Mouse (Mus musculus) layer of hippocampus, postnatal 10 days (tissue): Measurements from ENCODE around the gene Tbc1d2b. TPM values are rescaled to one million over a fixed set of nuclear protein-coding genes. Genes with fewer than 3 reads are reported as not detected.

Experiments used
- DNase-seq, 2 experiments: peaks; one replicate each; pipeline ENCODE4 v3.0.0; 2021; ENCODE audit warnings: low spot score in 2 of 2
- total RNA-seq, 2 experiments: library from RNA; stranded (reverse); gene quantifications; 2 replicates each; pipeline ENCODE4 v1.2.3; 2021

Tbc1d2b gene
- total RNA-seq, 2 experiments from 2014 or later = 12.9 to 14.3 TPM

DNA sequence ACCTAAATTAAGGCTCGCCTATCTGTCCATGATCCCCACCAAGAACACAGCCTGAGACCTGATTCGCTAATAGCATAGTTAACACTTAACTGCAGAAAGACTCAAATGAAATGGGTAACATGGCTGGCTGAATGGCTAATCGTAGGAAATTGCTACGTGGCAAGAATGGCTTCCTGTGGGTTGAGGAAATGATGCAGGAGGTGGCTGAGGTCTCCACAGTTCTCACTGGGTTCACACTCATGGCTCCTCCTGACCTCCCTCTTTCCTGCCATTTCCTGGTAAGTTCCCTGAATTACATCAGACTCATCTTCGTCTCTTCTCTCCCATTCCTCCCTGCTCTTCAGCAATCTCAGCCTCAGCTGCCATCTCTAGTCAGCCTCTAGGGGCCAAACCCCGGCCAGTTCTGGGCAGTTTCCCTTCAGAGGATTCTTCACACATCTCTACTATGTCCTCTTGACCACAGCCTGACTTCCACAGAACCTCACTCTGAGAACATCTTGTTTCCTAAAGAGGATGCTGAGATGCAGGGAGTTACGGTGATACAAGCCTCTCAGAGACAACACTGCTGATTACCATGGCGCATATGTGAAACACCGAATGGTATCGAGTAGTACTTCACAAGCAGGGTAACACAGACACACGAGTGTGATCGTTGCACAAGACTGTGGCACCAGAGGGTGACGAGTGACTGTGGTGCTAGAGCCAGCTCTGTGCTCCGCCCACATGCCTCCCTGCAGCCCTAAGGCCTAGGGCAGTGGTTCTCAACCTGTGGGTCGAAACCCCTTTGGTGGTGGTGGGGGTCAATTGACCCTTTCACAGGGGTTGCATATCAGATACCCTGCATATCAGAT is 26.1 kb downstream of the Tbc1d2b start:
- DNase-seq = no peak

- DNase-seq = no peak
Observed at GRCm38 (mm10) chr9:90242855-90243254, 27.7 kb downstream of the Tbc1d2b start.

GRCm38 (mm10) chr9:90242291-90242690 is 28.3 kb downstream of the Tbc1d2b start:
- DNase-seq = no peak

- peak; percentile 41 for DNase-seq
Observed at GRCm38 (mm10) chr9:90241618-90242017, 29.0 kb downstream of the Tbc1d2b start.

- DNase-seq = no peak
Observed at GRCm38 (mm10) chr9:90241041-90241440, 29.6 kb downstream of the Tbc1d2b start.

DNA sequence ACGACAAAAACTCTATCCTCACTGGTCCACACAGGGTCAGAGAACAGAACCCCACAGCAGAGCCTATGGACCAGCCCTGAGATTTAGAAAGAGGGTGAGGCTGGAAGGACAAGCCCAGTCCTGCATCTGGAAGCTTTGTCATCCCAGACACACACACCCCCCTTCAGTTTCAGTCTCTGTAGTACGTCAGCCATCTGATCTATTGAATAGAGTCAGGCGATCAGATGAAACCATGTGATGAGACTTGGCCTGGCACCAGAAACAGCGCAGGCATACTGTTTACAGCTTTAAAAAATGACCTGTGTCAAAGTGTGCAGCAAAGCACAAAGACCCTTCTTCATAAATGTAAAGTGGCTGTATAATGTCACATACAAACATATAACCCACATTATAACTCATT is 30.0 kb downstream of the Tbc1d2b start:
- no peak for DNase-seq

DNA sequence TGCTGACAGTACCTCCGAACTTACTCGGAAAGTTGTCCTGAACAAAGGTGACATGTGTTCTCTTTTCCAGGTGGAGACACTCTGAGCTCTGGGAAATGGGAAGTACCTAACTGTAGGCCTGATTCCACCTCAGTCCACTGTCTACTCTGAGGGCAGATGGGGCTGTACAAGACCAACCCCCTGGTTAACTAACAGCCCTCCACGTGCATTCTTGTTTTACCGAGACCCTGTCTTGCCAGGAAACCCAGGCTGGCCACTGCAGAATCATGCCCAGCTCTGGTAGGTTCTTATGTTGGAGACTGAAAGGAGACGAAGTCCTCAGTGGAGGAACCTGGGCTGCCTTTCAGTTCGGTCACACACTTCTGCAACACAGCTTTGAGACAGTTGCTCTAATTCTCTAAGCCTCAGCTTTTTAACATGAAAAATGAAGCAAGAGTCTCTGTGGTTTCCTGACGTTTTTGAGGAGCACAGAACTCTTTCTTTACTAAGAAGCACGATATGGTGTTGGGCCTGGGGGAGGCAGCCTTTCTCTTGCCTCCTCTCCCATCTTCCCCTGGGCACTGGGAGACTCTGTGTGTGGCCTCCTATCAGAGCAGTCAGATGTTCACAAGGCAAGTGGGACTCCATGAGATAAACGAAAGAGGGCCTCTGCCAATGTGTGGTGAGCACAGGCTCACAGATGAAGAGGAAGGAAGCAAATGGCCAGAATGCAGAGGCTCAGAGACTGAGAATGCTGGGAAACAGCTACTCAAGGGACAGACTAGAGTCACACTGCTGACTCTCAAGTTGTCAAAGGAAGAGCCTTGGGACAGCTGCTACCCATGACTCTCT is 33.2 kb downstream of the Tbc1d2b start:
- no peak for DNase-seq

- no peak for DNase-seq
Observed at GRCm38 (mm10) chr9:90236817-90237216, 33.8 kb downstream of the Tbc1d2b start.

DNA sequence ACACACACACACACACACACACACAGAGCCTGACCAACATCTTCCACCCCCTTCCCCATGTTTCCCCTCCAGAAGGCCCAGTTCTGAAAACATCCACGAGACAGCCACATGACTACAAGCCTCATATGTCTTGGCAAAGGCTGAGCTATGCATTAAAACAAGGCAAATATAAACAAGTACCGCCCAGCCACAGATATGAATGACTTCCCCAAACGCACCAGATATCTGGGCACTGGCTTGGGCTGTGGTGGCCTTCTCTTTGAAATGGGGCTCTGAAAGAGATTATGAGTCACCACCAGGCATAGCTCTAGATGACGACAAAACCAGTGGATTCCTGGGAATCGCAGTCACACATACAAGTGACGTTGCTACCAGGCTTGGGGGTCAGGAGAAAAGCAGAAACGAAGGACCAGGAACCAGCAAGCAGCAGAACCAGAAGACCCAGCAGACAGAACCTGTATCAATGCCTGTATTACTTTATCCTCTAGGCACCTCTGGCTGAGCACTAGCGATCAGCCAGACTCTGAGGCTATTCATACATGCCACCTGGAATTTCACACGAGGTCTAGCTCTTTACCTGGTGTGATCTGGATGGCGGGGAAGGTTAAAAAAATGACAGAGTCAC is 35.2 kb downstream of the Tbc1d2b start:
- DNase-seq = no peak

- DNase-seq = no peak
Observed at GRCm38 (mm10) chr9:90234786-90235185, 35.8 kb downstream of the Tbc1d2b start.

GRCm38 (mm10) chr9:90233906-90234419 is 36.6 kb downstream of the Tbc1d2b start:
- DNase-seq = no peak

- no peak for DNase-seq
Observed at GRCm38 (mm10) chr9:90232781-90233690, 37.6 kb downstream of the Tbc1d2b start.

DNA sequence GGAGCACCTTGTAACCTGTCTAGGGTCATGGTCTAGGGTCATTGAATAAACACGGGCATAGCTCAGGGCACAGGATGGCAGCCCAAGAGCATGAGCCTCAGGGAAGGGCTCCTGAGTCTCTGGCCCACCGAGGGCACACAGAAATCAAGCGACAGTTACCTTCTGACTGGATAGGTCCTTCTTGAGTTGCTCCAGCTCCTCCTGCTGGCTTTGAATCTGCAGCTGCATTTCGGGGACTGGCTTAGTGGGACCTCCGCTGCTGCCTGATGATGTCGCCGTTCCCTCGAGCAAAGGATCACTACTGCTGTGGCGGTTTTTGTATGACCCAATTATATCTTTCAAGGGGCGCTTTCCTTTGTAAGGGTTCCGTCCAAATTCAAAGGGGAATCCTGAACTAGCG is 43.4 kb downstream of the Tbc1d2b start:
- DNase-seq = no peak

DNA sequence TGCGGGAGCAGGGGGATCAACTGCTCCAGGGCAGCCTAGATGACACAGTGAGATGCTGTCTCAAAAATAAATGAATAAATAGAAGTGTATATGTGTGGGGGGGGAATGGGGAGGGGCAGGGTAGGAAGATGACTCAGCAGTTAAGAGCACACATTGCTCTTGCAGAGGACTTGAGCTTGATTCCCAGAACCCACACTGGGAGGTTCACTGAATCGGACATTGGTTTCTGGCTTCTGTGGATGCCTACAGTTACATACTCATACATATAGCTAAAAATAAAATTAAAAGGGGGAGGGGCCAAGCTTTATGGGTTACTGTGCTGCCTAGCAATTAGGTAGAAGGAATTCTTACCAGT is 43.9 kb downstream of the Tbc1d2b start:
- no peak for DNase-seq

DNA sequence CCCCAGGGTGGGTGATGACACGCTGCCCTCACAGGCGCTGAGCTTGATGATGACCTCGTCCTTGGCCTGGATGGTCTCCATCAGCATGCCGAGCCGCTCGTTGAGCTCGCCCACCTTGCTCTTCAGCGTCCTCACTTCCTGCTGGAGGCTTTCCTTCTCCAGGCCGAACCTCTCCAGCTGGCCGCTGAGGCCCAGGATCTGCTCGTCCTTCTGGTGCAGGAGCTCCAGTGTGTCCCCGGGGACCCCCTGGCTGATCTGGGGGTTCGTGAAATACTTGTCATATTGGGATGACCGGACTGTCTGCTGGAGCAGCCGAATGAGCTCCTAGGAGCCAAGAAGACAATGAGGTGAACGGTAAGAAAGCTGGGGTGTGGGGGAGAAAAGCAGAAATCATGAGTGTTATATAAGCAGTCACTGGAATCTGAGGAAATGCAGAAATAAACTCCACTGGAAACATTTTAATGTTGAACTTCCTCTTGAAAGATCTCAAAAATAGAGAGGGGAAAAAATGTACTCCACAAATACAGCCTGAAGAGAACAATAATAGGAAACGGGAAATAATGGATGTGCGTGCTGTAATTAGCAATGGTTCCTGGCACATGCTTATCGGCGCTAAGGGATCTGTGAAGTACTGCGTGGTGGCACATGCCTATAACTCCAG is 44.4 kb downstream of the Tbc1d2b start:
- peak in 1 of 2 experiments; percentile 30 for DNase-seq

- no peak for DNase-seq
Observed at GRCm38 (mm10) chr9:90222275-90222674, 48.3 kb downstream of the Tbc1d2b start.

DNA sequence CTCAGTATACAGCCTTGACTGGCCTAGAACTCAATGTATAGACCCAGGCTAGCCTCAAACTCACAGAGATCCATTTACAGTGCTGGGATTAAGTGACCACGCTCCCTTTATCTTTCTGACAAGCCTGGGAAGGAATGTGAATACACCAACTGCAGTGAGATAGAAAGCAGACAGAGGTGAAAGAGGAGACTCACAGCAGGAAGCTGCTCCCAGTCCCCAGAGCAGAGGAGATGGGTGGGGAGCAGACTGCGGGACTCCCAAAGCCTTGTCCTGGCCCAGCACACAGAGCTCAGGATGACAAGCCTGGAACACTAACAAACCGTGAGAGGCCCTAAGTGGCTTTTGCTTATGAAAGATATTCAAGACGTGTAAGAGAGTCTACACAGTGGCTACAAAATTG is 53.1 kb downstream of the Tbc1d2b start:
- DNase-seq = no peak

DNA sequence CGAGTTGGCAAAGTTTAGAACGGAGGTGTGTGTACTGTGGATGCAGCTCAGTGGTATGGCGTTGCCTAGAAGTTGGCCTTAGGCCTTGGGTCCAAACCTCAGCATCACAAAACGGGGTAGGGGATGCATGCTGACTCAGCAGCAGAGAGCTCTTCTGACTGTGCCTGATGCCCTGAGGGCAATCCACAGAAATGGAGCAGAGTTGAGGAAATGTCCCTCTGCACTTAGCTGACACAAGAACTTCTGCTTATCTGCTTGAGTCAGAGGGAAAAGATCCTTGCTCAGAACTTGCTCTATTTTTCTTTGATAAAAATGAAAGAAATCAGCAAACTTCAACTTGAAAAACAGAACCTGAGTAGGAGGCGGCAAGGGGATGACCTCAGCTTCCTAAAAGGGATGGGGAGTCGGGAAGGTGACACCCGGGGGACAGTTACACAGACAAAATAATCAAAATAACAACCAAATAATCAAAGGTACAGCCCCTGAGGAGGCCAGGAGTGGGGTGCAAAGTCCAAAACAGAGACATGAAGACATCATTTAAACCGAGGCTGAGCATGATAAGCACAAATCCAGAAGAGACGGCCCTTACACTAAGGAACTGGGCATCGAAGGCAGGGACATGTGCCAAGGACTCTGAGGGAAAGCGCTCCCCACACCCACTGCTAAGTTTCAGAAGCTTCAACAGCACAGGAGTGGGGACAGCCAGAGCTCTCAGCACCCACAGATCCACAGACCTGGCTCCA is 54.2 kb downstream of the Tbc1d2b start:
- no peak for DNase-seq

GRCm38 (mm10) chr9:90213127-90213526 is 57.5 kb downstream of the Tbc1d2b start:
- no peak for DNase-seq
